Mouse (Mus musculus) kidney, postnatal 25 days (tissue): ENCODE results near the gene St8sia1.

Source experiments
- DNase-seq, 2 experiments: peaks; one replicate each; pipeline ENCODE4 v3.0.0; 2021; ENCODE audit warnings: mixed read lengths in 2 of 2

Gene St8sia1

GRCm38 (mm10) chr6:142979665-142980660 is 15.7 kb upstream of the St8sia1 start:
- no peak for DNase-seq

GRCm38 (mm10) chr6:142977221-142977620 is 13.0 kb upstream of the St8sia1 start:
- peak in 1 of 2 experiments; percentile 29 for DNase-seq

GRCm38 (mm10) chr6:142973289-142973688 is 9.0 kb upstream of the St8sia1 start:
- DNase-seq: peak in 1 of 2 experiments; percentile 15

GRCm38 (mm10) chr6:142972205-142972604 is 8.0 kb upstream of the St8sia1 start:
- DNase-seq: peak in 1 of 2 experiments; percentile 13

GRCm38 (mm10) chr6:142967407-142967806 is 3.2 kb upstream of the St8sia1 start:
- no peak for DNase-seq

GRCm38 (mm10) chr6:142964531-142965385 is 506 bp upstream of the St8sia1 start:
- peak; percentile 81 to 85 for DNase-seq

GRCm38 (mm10) chr6:142963480-142964075 is 674 bp downstream of the St8sia1 start:
- DNase-seq: peak; percentile 12 to 48

GRCm38 (mm10) chr6:142962881-142963280 is 1.4 kb downstream of the St8sia1 start:
- no peak for DNase-seq

GRCm38 (mm10) chr6:142962476-142962875 is 1.8 kb downstream of the St8sia1 start:
- DNase-seq: no peak

- DNase-seq: no peak
Observed at GRCm38 (mm10) chr6:142961721-142962455, 2.4 kb downstream of the St8sia1 start.

- no peak for DNase-seq
Observed at GRCm38 (mm10) chr6:142956556-142956955, 7.7 kb downstream of the St8sia1 start.

GRCm38 (mm10) chr6:142955281-142955680 is 9.0 kb downstream of the St8sia1 start:
- no peak for DNase-seq

GRCm38 (mm10) chr6:142953189-142953588 is 11.1 kb downstream of the St8sia1 start:
- DNase-seq: peak in 1 of 2 experiments; percentile 11

GRCm38 (mm10) chr6:142952361-142952954 is 11.8 kb downstream of the St8sia1 start:
- DNase-seq: no peak

GRCm38 (mm10) chr6:142951564-142952308 is 12.5 kb downstream of the St8sia1 start:
- peak in 1 of 2 experiments; percentile 19 for DNase-seq

- DNase-seq: no peak
Observed at GRCm38 (mm10) chr6:142950354-142950753, 13.9 kb downstream of the St8sia1 start.

- DNase-seq: no peak
Observed at GRCm38 (mm10) chr6:142948955-142949357, 15.3 kb downstream of the St8sia1 start.

GRCm38 (mm10) chr6:142947029-142947428 is 17.2 kb downstream of the St8sia1 start:
- DNase-seq: peak in 1 of 2 experiments; percentile 44

GRCm38 (mm10) chr6:142946069-142946871 is 18.0 kb downstream of the St8sia1 start:
- DNase-seq: no peak

GRCm38 (mm10) chr6:142945461-142945860 is 18.8 kb downstream of the St8sia1 start:
- DNase-seq: no peak
